Mouse (Mus musculus) mature B cell (primary cell): ENCODE measurements around the gene Ptprq.

Source experiments
- in situ Hi-C: fragments of 300-500 bp; cut with MboI; formaldehyde crosslinking; loops from 2 replicates; pipeline ENCODE4 v1.14.3; 2019

Ptprq gene

GRCm38 (mm10) chr10:107488654-107489315 is 231.1 kb downstream of the Ptprq start:
- in situ Hi-C loops = no loop called here

GRCm38 (mm10) chr10:107486770-107487169 is 233.1 kb downstream of the Ptprq start:
- in situ Hi-C loops = no loop called here

GRCm38 (mm10) chr10:107485870-107486269 is 234.0 kb downstream of the Ptprq start, which contains the start of gene Myf5:
Gene Myf5, minus strand, starts transcription at chr10:107486134.
- in situ Hi-C loops = no loop called here

- in situ Hi-C loops = no loop called here
These were observed 235.8 kb downstream of the Ptprq start for GRCm38 (mm10) chr10:107484050-107484449.

- in situ Hi-C loops = no loop called here
These were observed 246.4 kb downstream of the Ptprq start for GRCm38 (mm10) chr10:107473497-107473896.

- in situ Hi-C loops = no loop called here
These were observed 248.1 kb downstream of the Ptprq start for GRCm38 (mm10) chr10:107471712-107472111.

- in situ Hi-C loops = no loop called here
These were observed 252.0 kb downstream of the Ptprq start for GRCm38 (mm10) chr10:107467819-107468218.
